Mouse (Mus musculus): ENCODE measurements around the gene Asb1. TPM values are rescaled to one million over a fixed set of nuclear protein-coding genes. Genes with fewer than 3 reads are reported as not detected.

Gene Asb1
- 7.6 TPM for polyA plus RNA-seq (2014; fragmentation: Illumina TruSeq; extraction: RNeasy Lipid Tissue Mini Kit (QIAGEN cat#74804))

GRCm38 (mm10) chr1:91540271-91540826 is at the start of gene Asb1:
Gene Asb1, plus strand, starts transcription at chr1:91540544.

DNA sequence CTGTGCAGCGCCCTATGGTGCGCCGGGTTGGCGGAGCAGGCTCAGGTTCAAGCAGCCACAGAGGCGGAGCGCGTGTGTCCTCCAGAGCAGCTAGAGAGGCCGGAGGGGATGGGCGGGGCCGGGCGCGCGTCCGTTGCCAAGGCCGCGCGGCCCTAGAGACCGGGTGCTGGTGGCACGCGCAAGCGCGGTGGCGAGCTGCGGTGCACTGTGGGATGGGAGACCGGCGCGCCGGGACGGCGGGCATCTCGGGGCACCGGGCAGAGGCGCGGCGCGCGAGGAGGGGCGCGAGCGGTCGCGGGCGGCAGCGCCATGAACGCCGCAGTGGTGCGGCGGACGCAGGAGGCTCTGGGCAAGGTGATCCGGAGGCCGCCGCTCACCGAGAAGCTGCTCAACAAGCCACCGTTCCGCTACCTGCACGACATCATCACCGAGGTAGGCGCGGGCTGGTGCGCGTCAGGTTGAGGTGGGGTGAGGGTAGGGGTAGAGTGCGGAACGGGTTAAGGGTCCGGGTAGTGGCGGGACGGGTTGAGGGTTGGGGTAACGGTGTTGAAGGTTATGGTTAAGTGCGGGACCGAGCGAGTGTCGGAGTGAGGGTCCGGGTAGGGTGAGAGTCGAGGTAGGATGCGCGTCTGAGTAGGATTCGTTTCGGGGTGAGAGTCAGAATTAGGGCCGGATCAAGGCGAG is 45.7 kb upstream of the Asb1 start, which contains the start of gene Traf3ip1:
Gene Traf3ip1 (plus strand): TSS at position 191 of the 684 bp plus-strand sequence.

Other genes starting within 250 kb of the Asb1 start
- gene Scly, start 242.2 kb upstream of the Asb1 start, polyA plus RNA-seq (2014; fragmentation: Illumina TruSeq; extraction: RNeasy Lipid Tissue Mini Kit (QIAGEN cat#74804)) = 1.1 TPM
- not detected for gene Espnl, start 218.5 kb upstream of the Asb1 start, polyA plus RNA-seq (2014; fragmentation: Illumina TruSeq; extraction: RNeasy Lipid Tissue Mini Kit (QIAGEN cat#74804))
- 0.51 TPM for gene Klhl30, start 189.5 kb upstream of the Asb1 start, polyA plus RNA-seq (2014; fragmentation: Illumina TruSeq; extraction: RNeasy Lipid Tissue Mini Kit (QIAGEN cat#74804))
- 0.77 TPM for gene Erfe, start 174.1 kb upstream of the Asb1 start, polyA plus RNA-seq (2014; fragmentation: Illumina TruSeq; extraction: RNeasy Lipid Tissue Mini Kit (QIAGEN cat#74804))
- 39.7 TPM for gene Ilkap, start 141.7 kb upstream of the Asb1 start, polyA plus RNA-seq (2014; fragmentation: Illumina TruSeq; extraction: RNeasy Lipid Tissue Mini Kit (QIAGEN cat#74804))
- not detected for gene Hes6, start 126.5 kb upstream of the Asb1 start, polyA plus RNA-seq (2014; fragmentation: Illumina TruSeq; extraction: RNeasy Lipid Tissue Mini Kit (QIAGEN cat#74804))
- 2.8 TPM for gene Per2, start 81.2 kb upstream of the Asb1 start, polyA plus RNA-seq (2014; fragmentation: Illumina TruSeq; extraction: RNeasy Lipid Tissue Mini Kit (QIAGEN cat#74804))
- gene Traf3ip1, start 45.9 kb upstream of the Asb1 start, polyA plus RNA-seq (2014; fragmentation: Illumina TruSeq; extraction: RNeasy Lipid Tissue Mini Kit (QIAGEN cat#74804)) = 6.9 TPM

Measured in ovary, adult 10 weeks (tissue).